Mouse (Mus musculus) urinary bladder, postnatal 10 days (tissue): ENCODE results near the gene Tfcp2l1.

ENCODE experiments used
- DNase-seq: peaks from one replicate; pipeline ENCODE4 v3.0.0; 2022; ENCODE audit warnings: low spot score

Gene Tfcp2l1

DNA sequence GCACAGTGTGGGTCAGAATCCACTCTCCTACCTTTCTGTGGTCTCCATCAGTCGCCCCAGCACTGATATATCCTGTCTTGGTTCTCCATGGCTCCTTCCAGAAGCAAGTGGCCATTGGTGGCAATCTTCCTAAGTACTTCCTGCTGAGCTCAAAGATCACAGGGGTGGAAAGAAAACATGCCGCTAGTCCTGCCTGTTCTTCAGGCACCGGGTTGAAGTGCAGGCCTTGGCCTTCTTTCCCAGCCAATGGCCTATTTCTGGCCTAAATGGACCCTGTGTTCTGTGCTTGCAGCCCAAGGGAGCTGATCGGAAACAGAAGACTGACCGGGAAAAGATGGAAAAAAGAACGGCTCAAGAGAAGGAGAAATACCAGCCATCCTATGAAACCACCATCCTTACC, 31.0 kb downstream of the Tfcp2l1 start:
- DNase-seq = no peak

- no peak for DNase-seq
These were observed 33.2 kb downstream of the Tfcp2l1 start for GRCm38 (mm10) chr1:118660880-118661465.

- no peak for DNase-seq
These were observed 35.3 kb downstream of the Tfcp2l1 start for GRCm38 (mm10) chr1:118663062-118663461.

- DNase-seq = no peak
These were observed 39.8 kb downstream of the Tfcp2l1 start for GRCm38 (mm10) chr1:118667536-118667935.

- no peak for DNase-seq
These were observed 44.5 kb downstream of the Tfcp2l1 start for GRCm38 (mm10) chr1:118672196-118672595.

DNA sequence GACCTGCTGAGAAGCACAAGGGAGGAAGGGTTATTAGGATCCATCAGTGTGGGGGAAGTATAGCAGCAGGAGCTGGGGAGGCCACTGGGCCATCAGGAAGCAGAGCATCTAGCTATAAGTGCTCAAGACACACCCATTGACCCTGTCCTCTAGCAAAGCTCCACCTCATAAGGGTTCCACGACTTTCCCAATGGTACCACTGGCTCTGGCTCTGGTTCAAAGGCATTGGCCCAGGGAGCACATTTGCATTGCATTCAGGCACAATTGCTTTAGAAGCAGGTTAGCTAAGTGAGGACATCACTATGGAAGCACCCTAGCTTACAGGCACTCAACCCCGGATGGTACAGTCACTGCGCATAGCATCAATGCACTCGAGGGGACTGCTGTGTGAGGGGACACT, 46.4 kb downstream of the Tfcp2l1 start:
- no peak for DNase-seq

GRCm38 (mm10) chr1:118681980-118682379, 54.2 kb downstream of the Tfcp2l1 start:
- DNase-seq = no peak

DNA sequence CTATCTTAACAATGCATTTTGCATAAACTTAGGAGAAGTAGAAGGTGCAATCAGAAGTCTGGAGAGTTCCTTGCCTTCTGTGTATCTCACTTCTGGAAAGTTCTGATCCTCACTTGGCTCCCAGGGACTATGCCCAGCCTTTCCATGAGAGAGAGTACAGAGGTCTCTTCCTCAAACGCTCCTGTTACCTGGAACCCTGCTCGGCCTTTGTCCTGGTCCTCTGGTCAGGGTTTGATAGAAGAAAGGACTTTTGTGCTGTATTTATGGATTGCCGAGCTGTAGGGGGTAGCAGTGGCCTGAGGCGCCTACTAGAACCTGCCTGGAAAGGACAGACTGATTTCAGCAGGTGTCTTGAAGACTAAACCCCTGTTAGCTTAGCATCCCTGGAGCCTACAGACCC, 55.9 kb downstream of the Tfcp2l1 start:
- no peak for DNase-seq

DNA sequence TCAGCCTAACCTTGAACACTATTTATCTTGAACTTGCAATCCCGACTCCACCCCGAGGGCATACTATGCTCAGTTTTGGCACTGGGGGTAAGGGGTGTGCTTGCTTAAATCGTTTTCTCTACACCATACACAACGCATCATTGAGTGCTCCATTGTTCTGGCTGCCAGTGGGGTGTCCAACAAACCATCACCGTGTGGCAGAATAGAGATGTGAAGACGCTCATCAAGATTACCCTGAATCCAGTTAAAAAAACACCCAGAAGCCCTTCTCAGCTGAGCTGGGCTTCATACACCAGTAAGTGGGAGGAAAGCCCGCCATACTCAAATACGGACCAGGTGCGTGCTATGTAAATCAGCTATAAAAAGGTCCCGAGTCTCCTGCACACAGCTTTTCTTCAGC, 60.0 kb downstream of the Tfcp2l1 start:
- no peak for DNase-seq

DNA sequence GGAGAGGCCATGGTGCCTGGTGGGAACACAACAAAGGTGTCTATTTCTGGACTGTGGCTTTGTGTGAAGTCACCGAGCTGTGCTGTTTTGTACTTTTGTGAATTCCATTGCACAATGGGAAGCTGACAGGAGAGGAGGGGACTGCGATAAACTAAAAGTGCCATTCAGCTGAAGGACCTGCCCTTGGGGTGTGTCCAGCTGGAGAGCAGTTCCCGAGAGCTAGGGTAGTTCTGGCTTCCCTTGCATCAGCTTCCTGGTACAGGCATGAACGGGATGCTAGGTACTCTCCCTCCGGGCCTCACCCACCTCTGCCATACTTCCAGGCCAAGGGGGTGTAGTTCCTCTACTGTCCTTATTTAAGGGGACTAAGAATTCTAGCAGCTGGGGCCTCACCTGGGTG, 62.1 kb downstream of the Tfcp2l1 start:
- no peak for DNase-seq

- no peak for DNase-seq
These were observed 66.7 kb downstream of the Tfcp2l1 start for GRCm38 (mm10) chr1:118694436-118694835.

- DNase-seq = no peak
These were observed 70.2 kb downstream of the Tfcp2l1 start for GRCm38 (mm10) chr1:118697906-118698305.

GRCm38 (mm10) chr1:118699118-118699890, 71.6 kb downstream of the Tfcp2l1 start:
- no peak for DNase-seq

- DNase-seq = no peak
These were observed 72.2 kb downstream of the Tfcp2l1 start for GRCm38 (mm10) chr1:118699961-118700360.

- DNase-seq = no peak
These were observed 83.9 kb downstream of the Tfcp2l1 start for GRCm38 (mm10) chr1:118711606-118712005.

DNA sequence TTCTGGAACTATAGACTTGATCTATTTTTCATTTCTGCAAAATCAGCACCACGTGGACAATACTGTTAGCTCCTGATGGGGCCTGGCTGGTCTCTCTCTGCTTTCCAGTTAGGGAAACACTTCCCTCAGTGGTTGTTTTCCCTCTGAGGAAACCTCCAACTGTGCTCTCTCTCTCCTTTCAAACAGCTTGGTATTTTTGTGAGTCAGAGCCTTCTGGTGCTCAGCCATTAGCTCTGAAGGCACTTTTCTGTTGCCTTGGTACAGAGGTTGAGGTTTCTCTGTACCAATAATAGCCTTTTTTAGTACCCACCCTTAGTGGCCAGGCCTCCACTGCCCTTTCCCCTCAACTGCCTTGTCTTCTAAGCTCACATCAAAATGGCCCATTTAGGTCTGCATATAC, 88.5 kb downstream of the Tfcp2l1 start:
- no peak for DNase-seq

DNA sequence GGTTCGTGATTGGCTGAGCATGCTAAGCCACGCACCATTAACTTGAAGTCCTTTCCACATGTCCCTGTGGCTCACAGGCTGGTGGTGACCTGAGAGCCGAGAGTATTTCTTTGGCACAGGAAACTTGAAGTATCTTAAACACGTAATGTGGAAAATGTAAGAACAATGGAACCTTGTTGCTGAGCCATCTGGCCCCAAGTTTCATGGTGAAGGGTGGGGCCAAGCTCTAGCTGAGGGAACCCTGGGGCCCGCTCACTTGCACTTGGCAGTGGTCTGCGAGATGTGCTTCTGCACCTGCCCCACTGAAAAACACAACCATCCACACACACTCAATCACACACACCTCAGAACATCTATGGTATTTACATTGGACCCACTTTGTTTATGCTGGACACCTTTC, 90.3 kb downstream of the Tfcp2l1 start:
- DNase-seq = no peak

GRCm38 (mm10) chr1:118719699-118720098, 92.0 kb downstream of the Tfcp2l1 start:
- no peak for DNase-seq

DNA sequence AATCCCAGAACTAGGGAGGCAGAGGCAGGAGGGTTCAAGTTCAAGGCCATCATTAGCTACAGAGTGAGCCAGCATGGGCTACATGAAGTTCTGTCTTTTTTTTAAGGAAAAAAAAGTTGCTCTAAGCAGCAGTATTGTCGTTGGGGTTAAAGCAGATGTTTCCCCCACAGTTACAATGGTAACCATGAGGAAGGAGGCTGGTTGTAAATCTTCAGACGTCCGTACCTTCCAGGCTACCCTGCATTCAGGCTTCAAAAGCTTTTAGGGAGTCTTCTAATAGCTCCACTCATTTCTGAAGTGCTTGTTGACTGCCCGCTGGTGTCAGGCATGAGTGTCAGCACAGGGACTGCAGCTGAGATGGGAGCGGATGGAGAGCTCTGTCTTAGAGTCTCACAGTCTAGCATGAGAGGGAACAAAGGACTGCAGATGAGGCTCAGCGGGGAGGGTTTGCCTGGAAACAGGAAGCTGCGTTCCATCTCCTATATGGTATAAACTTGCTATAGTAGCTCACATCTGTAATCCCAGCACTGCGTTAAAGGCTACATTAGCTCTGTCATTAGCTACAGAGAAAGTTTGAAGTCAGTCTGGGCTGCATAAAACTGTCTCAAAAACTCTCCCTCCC, 92.8 kb downstream of the Tfcp2l1 start:
- no peak for DNase-seq

DNA sequence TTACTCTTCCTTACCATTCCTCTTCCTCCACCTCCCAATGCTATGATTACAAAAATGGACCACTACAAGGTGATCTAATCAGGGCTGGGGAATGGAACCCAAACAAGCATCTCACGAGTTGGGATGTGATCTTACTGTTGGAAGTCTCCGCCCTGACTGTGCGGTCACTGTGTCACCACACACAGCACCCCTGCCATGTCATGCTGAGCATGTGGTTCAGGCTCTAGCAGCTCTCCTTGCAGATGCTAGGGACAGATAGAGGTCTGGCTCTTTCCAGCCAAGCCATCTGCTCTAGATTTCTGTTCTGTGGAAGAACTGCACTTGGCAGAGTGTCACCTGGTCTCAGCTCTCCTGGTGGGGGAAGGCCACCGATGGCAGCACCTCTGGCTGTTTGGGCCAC, 99.3 kb downstream of the Tfcp2l1 start:
- no peak for DNase-seq

GRCm38 (mm10) chr1:118728796-118729195, 101.1 kb downstream of the Tfcp2l1 start:
- DNase-seq = no peak
